Mouse (Mus musculus) fat pad, adult 2 months (tissue): ENCODE measurements around the gene Polr2j.

Experiments
- DNase-seq: peaks from one replicate; pipeline ENCODE4 v3.0.0-alpha.2; 2011; ENCODE audit warnings: low read depth, low spot score; ENCODE audit errors: extremely low read depth

Polr2j gene

GRCm38 (mm10) chr5:136163807-136164474, 47.5 kb downstream of the Polr2j start:
- no peak for DNase-seq

- DNase-seq = no peak
Observed at GRCm38 (mm10) chr5:136165246-136165645, 48.8 kb downstream of the Polr2j start.

- DNase-seq = peak; percentile 77
Observed at GRCm38 (mm10) chr5:136167296-136167695, 50.9 kb downstream of the Polr2j start.

GRCm38 (mm10) chr5:136168071-136168470, 51.6 kb downstream of the Polr2j start:
- DNase-seq = no peak

- no peak for DNase-seq
Observed at GRCm38 (mm10) chr5:136169626-136170511, 53.4 kb downstream of the Polr2j start.

- no peak for DNase-seq
Observed at GRCm38 (mm10) chr5:136170512-136171362, 54.3 kb downstream of the Polr2j start, which contains the start of gene Orai2. Gene Orai2 (minus strand): TSS chr5:136170713.

- peak; percentile 69 for DNase-seq
Observed at GRCm38 (mm10) chr5:136171363-136172341, 55.2 kb downstream of the Polr2j start.
